Mouse (Mus musculus): ENCODE measurements around the gene Tm4sf19. TPM values are rescaled to one million over a fixed set of nuclear protein-coding genes. Genes with fewer than 3 reads are reported as not detected.

Gene Tm4sf19
- polyA plus RNA-seq, 1 experiment = not detected

DNA sequence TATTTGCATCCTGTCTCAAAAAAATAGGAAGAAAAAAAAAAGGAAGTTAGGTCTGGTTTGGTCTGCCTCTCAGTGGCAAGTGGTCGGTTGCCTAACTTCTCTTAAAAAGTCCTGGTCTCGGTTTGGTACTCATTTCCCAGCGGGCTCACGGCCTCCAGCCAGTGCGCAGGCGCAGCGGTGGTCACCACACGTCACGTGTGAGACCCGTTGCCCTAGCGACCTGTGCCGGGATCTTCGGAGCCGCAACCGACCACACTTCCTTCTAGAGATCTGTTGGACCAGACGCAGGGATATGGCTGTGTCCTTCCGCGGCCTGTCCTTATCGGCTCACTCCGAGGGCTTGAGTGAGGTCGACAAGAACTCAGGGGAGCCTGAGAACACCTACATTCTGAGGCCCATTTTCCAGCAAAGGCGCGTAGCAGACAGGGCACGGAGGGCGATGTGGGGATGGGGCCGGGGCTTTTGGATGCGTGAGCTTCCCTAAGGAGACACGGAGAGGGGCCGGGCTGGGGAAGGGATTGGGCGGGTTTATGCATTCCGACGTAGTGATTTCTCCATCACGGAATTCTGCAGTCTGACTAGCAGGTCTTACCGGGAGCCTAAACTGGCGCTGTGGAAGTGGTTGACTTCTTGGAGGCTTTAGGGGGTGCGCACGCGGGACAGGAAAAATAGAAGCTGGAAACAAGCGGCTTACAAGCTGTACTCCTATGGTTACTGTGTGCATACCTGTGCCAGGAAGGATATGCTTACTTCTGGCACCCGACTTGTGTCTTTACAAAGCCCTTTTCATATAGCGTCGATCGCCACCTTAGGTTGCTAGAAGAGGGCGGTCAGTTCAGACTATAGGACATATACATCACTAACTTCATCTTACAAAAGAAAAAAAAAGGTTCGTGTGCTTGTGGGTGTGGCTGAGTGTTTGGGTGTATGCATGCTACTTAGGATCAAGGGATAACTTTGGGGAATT lies 19.5 kb downstream of the Tm4sf19 start, which contains the start of gene Tctex1d2:
Tctex1d2 (plus strand) TSS at position 186 of the 967 bp plus-strand sequence.
- under 1% methylated on average over 45 of the region's 45 CpGs for WGBS
- TF ChIP-seq CTCF (IDR thresholded peaks at IDR 0.05; ENCODE audit: insufficient read depth, low read length) (no peak), POLR2A (IDR thresholded peaks at IDR 0.05; ENCODE audit: borderline replicate concordance, extremely low read depth, low read depth, low read length) (peak; percentile 87; the same call in 1 of the 2 replicates)
- peak; percentile 90 for DNase-seq
- peaks cover 3% of the 10 kb centered on the region; the same call in 1 of the 2 replicates for H3K4me1 ChIP-seq (ENCODE audit: control insufficient read depth, insufficient read depth, low read length)
- H3K4me3 ChIP-seq (replicated peaks; ENCODE audit: extremely low read depth, low read depth, low read length) = peak within 1 kb of the TSS; percentile 99

DNA sequence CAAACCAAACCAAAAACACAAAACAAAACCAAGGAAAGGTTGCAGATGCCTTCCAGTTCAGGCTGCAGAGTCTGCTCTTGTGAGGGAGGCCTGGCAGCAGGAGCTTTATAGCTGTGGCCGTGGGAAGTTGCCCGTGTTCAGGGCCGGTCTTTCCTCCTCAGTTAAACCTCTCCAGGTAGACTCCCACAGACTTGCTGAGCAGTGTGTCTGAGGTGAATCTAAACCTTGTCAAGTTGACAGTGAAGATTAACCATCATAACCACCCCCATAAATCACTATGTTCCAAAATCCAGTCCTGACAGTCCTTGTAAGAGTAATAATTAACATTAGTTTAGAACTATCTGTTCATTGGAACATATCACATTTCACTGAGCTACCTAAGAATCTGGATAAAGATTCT lies 27.2 kb downstream of the Tm4sf19 start:
- TF ChIP-seq POLR2A (IDR thresholded peaks at IDR 0.05; ENCODE audit: borderline replicate concordance, extremely low read depth, low read depth, low read length) = no peak
- TF ChIP-seq CTCF (IDR thresholded peaks at IDR 0.05; ENCODE audit: insufficient read depth, low read length) = no peak
- WGBS = 91% methylated on average over 3 of the region's 3 CpGs
- DNase-seq = no peak

DNA sequence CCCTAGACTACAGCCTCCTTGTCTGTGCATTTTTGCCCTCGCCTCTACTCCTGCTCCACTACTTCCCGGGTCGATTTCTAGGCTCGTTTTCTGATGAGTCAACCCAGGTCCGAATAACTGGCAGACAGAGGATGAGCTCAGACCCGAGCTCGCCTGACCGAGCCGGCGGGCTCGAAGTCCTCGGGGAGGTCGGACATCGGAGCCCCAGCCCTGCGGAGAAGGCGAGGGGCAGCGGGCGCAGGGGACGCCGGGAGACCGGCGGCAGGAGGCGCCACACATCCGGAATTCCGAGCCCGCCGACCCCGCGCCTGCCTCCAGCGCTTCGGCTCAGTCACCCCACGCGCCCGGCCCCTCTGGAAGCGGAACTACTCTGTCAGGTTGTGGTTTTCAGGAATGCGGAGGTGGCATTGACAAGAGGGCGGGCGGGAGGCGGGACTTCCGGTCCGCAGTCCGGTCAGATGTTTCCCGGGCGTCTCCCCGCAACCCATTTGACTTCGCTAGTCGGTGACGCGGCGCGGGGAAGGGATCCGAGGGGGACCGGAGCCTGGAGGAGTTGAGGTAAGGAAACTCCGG lies 30.3 kb downstream of the Tm4sf19 start, which contains the start of gene Pcyt1a:
Pcyt1a (plus strand) TSS at position 448 of the 573 bp plus-strand sequence.
- peaks cover 9% of the 10 kb centered on the region for H3K4me1 ChIP-seq (ENCODE audit: control insufficient read depth, insufficient read depth, low read length)
- H3K4me3 ChIP-seq (replicated peaks; ENCODE audit: extremely low read depth, low read depth, low read length) = peak within 1 kb of the TSS; percentile 95
- DNase-seq = peak; percentile 85
- WGBS = under 1% methylated on average over 54 of the region's 54 CpGs
- TF ChIP-seq CTCF (IDR thresholded peaks at IDR 0.05; ENCODE audit: insufficient read depth, low read length) (no peak), POLR2A (IDR thresholded peaks at IDR 0.05; ENCODE audit: borderline replicate concordance, extremely low read depth, low read depth, low read length) (peak; percentile 71)

More for the DNA sequence above, 27.2 kb downstream of the Tm4sf19 start:
- Histone ChIP-seq H3K4me1 (ENCODE audit: control insufficient read depth, insufficient read depth, low read length) (no peaks in the 10 kb centered on the region), H3K4me3 (replicated peaks; ENCODE audit: extremely low read depth, low read depth, low read length) (no peak overlapping the region)

DNA sequence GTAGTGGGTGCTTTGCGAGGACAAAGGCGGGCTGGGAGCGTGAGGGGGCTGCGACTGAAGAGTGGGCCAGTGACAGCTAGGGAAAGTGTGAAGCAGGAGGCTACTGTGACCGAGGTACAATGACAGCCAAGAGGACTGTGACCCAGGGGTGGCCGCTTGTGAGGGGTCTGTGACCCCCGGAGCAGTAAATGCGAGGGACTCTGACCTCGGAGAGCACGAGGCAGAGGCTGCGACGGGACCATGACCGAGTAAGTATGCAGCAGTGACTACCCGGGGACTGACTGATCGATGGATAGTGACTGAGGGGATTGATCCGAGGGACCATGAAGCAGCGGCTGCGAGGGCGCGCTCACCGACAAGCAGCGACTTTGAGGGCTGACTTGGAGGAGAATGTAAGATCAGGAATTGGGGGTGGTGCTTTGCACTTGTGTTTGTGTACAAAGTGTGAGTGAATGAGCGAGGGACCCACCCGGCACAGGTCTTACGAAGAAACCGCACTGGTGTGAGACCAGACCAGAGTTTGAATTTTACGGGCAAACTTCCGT lies 30.8 kb downstream of the Tm4sf19 start:
- 1% methylated on average over 28 of the region's 28 CpGs for WGBS
- TF ChIP-seq POLR2A (IDR thresholded peaks at IDR 0.05; ENCODE audit: borderline replicate concordance, extremely low read depth, low read depth, low read length) (no peak), CTCF (IDR thresholded peaks at IDR 0.05; ENCODE audit: insufficient read depth, low read length) (no peak)
- Histone ChIP-seq H3K4me1 (ENCODE audit: control insufficient read depth, insufficient read depth, low read length) (peaks cover 9% of the 10 kb centered on the region), H3K4me3 (replicated peaks; ENCODE audit: extremely low read depth, low read depth, low read length) (peak overlapping the region; percentile 95)
- DNase-seq = no peak

DNA sequence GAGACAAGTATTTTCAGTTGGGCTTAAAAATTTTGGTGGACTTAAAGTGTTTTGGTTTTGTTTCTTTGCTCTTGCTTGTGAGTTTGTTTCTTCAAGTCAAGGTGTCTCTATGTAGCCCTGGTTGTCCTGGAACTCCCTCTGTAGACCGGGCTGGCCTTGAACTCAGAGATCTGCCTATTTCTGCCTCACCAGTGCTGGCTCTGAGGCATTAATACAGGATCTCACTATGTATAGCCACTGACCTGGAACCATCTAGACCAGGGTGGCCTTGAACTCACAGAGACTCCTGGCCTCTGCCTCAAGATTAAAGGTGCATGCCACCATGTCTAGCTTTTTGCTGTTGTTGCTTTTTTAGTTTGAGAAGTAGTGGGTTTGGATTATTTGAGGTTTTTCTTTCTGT lies 31.6 kb downstream of the Tm4sf19 start:
- H3K4me3 ChIP-seq (replicated peaks; ENCODE audit: extremely low read depth, low read depth, low read length) = no peak overlapping the region
- WGBS = 91% methylated on average over 1 of the region's 1 CpGs
- no peak for DNase-seq
- TF ChIP-seq POLR2A (IDR thresholded peaks at IDR 0.05; ENCODE audit: borderline replicate concordance, extremely low read depth, low read depth, low read length) (no peak), CTCF (IDR thresholded peaks at IDR 0.05; ENCODE audit: insufficient read depth, low read length) (no peak)
- H3K4me1 ChIP-seq (ENCODE audit: control insufficient read depth, insufficient read depth, low read length) = peaks cover 9% of the 10 kb centered on the region

DNA sequence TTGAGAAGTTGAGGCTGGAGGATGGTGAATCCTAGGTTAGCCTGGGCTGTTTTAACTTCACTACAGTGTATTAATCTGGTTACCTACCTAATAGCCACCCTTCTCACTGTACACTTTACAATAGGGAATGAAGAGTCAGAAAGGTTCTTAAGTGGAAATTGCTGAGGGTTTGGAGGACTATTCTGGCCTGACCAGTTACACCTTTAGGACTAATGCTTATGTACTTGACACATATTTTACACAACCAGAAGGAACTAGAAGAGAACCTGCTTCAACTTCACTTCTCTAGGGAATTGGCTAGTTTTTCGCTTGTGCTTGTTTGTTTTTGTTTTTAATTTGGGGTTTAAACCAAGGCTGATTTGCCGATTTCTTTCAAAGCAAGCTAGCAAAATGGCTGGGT lies 32.8 kb downstream of the Tm4sf19 start:
- WGBS = 41% methylated on average over 2 of the region's 2 CpGs
- no peak for DNase-seq

DNA sequence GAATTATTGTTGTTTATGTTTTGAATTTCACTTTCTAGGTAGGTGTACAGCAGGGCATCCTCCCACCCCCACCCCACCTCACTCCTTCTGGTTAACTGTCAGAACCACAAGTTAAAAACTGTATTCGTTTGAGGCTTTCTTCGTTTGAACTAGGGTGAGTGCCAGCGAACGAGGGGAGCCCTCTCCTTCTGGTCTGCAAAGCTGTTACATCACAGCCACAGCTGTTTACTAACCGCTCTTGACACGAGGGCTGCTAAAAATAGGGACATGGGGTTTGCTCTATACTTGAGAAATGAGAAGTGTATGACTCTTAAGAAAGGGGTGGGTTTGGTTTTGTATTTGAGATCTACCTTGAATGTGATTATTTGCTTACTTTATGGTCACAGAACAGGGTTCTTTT lies 33.8 kb downstream of the Tm4sf19 start:
- H3K4me1 ChIP-seq (ENCODE audit: control insufficient read depth, insufficient read depth, low read length) = peaks cover 9% of the 10 kb centered on the region
- H3K4me3 ChIP-seq (replicated peaks; ENCODE audit: extremely low read depth, low read depth, low read length) = no peak overlapping the region
- 28% methylated on average over 6 of the region's 6 CpGs for WGBS
- peak; percentile 70 for DNase-seq
- no peak for TF ChIP-seq POLR2A (IDR thresholded peaks at IDR 0.05; ENCODE audit: borderline replicate concordance, extremely low read depth, low read depth, low read length)
- TF ChIP-seq CTCF (IDR thresholded peaks at IDR 0.05; ENCODE audit: insufficient read depth, low read length) = no peak

More for the DNA sequence above, 32.8 kb downstream of the Tm4sf19 start:
- TF ChIP-seq POLR2A (IDR thresholded peaks at IDR 0.05; ENCODE audit: borderline replicate concordance, extremely low read depth, low read depth, low read length) (no peak), CTCF (IDR thresholded peaks at IDR 0.05; ENCODE audit: insufficient read depth, low read length) (no peak)
- Histone ChIP-seq H3K4me1 (ENCODE audit: control insufficient read depth, insufficient read depth, low read length) (peaks cover 9% of the 10 kb centered on the region), H3K4me3 (replicated peaks; ENCODE audit: extremely low read depth, low read depth, low read length) (no peak overlapping the region)

DNA sequence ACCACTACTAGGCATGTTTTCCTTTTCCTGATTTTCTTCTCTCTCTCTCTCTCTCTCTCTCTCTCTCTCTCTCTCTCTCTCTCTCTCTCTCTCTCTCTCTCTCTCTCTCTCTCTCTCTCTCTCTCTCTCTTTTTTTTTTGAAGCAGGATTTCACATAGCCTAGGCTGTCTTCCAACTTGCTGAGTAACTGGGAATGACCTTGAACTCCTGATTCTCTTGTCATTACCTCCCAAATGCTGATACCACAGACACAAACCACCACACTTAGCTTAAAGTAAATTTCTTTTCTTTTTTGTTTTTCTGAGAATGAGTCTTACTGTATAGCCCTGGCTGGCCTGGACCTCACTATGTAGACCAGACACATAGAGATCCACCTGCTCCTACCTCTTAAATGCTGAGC lies 34.4 kb downstream of the Tm4sf19 start:
- peaks cover 9% of the 10 kb centered on the region for H3K4me1 ChIP-seq (ENCODE audit: control insufficient read depth, insufficient read depth, low read length)
- H3K4me3 ChIP-seq (replicated peaks; ENCODE audit: extremely low read depth, low read depth, low read length) = no peak overlapping the region
- DNase-seq = no peak
- TF ChIP-seq CTCF (IDR thresholded peaks at IDR 0.05; ENCODE audit: insufficient read depth, low read length) (no peak), POLR2A (IDR thresholded peaks at IDR 0.05; ENCODE audit: borderline replicate concordance, extremely low read depth, low read depth, low read length) (no peak)

DNA sequence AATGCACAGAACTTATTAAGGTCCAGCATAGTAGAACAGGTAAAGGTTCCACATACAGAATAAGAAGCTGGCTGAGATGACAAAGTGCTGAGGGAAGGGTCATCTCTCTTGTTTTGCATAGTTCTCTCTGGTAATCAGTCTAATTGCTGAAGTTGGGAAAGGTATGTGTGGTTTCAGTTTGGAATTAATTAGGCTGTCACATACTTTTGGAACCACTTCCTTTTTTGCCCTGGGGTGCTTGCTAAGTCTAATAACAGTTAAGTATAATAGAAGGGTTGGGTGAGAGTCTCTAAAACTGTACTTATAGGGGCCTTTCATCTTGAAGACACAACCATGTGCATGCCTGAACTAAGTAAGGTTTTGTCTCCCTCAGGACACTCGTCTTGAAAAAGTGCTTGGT lies 36.4 kb downstream of the Tm4sf19 start:
- 54% methylated on average over 1 of the region's 1 CpGs for WGBS
- no peak overlapping the region for H3K4me3 ChIP-seq (replicated peaks; ENCODE audit: extremely low read depth, low read depth, low read length)
- no peak for DNase-seq
- TF ChIP-seq POLR2A (IDR thresholded peaks at IDR 0.05; ENCODE audit: borderline replicate concordance, extremely low read depth, low read depth, low read length) (no peak), CTCF (IDR thresholded peaks at IDR 0.05; ENCODE audit: insufficient read depth, low read length) (no peak)
- H3K4me1 ChIP-seq (ENCODE audit: control insufficient read depth, insufficient read depth, low read length) = peaks cover 9% of the 10 kb centered on the region

Measured in lung, adult 2 months (tissue).